Mouse (Mus musculus) spleen, postnatal 36 days (tissue): ENCODE measurements around the gene Ywhaq.
"Not testable (repeated sequence)": the region's sequence is repeated elsewhere in the genome, so short reads cannot be mapped to it uniquely, and the experiment has no call there.

Experiments used
- DNase-seq, 2 experiments: peaks; one replicate each; pipeline ENCODE4 v3.0.0; 2022; ENCODE audit warnings: low spot score in 2 of 2, mixed read lengths in 1 of 2

The Ywhaq gene

DNA sequence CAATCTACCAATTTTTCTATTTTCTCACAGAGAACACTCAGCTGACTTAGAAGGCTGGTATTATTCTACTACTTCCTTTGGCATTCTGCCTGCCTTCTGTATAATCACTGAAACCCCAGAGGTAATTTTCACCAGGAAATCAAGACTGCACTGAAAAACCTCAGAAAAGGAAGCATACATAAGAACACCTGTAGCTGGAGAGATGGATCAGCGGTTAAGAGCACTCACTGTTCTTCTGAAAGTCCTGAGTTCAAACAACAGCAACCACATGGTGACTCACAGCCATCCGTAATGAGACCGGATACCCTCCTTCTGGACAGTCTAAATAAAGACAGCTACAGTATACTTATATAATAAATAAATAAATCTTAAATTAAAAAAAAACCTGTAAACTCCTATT, 7.8 kb downstream of the Ywhaq start:
- DNase-seq = no peak

DNA sequence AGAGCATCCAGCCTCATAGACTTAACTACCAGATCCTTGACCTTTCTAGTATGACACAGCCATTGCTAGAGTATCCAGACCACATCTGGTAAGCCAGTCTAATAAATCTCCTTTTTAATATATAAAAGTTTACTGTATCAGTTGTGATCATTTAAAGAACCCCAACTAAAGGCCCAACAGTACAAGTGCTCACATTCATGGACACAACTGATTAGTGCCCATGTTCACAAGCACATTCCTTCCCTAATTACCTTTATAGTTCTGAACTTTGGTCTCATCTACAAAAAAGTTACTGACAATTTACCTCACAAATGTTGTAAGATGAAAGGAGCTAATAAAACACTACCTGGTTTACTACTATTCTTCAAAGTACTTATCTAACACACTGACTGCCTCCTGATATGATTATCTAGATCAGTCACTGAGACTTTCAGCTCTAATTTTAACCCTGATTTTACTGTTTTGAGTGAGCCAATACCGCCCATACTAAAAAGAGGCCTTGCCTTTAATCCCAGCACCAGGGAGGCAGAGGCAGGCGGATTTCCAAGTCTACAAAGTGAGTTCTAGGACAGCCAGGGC, 8.6 kb downstream of the Ywhaq start:
- DNase-seq = no peak

DNA sequence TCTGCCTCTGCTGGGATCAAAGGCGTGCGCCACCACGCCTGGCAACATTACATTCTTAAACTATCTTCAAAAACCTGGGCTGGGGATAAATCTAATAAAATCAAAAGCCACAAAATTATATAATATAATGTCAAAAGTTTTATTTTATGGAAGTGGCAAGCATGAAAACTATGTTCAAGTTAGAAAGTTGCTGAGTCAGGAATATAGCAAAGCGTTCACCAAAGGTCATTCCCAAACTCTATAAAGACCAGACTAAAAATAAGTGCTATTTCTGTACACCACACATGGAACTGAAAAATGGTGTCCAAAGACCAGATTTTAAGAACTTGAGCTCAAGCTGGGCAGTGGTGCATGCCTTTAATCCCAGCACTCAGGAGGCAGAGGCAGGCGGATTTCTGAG, 14.7 kb downstream of the Ywhaq start:
- no peak for DNase-seq

DNA sequence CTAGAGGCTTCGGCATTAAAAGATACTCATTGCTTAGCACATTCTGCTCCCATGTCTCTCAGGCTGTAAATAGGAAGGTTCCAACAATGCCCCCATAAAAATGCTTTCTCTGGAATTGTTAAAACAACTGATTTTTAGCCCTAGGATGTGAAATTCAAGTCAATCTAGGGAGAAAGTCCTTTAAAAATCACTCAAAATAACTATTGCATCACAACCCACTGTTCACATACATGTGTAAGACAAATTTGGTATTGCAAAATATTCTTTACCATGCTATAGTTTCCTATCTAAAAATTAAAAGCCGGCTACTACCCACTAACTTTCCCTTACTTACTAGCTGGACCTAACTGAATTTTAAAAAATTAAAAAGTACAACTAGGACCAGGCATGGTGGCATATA, 31.2 kb downstream of the Ywhaq start:
- DNase-seq = no peak

DNA sequence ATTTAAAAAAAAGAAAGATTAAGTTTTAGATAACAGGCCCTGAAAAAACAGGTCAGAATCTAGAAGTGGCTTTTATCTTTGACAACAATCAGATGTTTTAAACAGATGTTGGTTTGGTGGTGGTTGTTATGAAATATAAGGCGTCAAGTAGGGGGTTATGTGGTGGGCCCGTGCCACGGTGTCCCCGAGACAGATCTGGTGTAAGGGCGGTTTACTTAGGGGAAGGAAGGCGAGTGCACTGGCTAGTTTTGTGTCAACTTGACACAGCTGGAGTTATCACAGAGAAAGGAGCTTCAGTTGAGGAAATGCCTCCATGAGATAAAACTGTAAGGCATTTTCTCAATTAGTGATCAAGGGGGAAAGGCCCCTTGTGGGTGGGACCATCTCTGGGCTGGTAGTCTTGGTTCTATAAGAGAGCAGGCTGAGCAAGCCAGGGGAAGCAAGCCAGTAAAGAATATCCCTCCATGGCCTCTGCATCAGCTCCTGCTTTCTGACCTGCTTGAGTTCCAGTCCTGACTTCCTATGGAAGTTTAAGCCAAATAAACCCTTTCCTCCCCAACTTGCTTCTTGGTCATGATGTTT, 38.6 kb downstream of the Ywhaq start:
- DNase-seq = not testable (repeated sequence)

DNA sequence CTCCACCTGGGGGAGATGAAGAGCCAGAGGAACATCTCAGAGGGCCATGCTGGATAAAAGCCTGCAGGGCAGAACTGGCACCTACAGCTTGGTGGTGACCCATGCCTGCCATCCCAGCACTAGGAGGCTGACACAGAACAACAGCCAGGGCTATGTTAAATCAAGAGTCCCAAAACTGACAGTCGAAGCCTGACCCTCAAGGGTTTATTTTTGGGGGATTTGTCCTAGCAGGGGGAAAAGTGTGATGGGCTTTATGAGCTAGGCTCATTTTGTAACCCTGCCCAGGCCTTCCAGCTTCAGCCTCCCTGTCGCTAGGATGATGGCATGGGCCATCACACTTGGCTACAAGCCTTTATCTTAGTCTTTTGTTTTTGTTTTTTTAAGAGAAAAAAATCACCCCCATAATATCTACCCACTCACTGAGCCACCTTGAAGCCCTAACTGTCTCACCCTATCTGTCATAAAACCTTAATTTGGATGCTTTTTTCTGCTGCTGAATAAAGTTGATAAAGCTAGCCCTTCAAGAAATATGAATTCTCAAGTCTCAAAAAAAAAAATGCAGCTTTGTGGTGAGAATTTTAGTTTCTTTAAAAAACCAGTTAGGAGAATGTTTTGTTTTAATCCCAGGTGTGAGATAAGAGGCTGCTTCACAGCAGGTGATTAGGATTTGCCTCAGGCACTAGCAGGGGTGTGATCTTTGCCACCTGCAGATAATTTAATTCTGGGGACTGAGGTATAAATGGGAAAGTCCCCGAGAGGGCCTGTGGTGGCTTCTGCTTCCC, 41.9 kb downstream of the Ywhaq start:
- DNase-seq = no peak

DNA sequence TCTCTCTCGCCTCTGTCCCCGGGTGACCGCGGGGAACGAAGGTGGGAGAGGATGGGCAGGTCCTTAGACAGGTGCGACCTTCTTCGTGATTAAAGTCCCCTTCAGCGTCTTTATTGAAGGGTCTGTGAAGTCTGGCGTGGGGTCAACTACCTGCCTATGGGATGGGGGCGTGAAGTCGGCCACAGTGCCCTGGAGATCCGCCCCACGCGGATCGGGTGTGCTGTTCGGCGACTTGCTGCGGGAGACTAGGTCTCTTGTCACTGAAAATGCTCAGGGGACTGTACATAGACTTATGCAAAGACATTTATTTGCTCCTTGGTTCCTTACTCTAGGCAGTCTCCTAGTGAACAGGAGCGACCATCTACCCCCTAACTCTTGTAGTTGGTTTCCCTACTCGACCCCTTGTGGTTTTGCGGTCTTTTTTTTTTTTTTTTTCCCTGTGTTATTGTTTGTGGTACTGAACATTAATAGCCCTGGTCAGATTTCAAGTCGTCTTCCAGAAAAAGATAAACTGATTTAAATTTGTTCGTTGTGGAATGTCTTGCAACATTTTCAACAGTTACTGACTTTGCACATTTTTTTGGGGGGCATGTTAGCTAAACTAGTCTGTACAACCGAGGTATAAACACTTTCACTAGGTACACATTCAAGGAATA, 43.5 kb downstream of the Ywhaq start:
- no peak for DNase-seq

DNA sequence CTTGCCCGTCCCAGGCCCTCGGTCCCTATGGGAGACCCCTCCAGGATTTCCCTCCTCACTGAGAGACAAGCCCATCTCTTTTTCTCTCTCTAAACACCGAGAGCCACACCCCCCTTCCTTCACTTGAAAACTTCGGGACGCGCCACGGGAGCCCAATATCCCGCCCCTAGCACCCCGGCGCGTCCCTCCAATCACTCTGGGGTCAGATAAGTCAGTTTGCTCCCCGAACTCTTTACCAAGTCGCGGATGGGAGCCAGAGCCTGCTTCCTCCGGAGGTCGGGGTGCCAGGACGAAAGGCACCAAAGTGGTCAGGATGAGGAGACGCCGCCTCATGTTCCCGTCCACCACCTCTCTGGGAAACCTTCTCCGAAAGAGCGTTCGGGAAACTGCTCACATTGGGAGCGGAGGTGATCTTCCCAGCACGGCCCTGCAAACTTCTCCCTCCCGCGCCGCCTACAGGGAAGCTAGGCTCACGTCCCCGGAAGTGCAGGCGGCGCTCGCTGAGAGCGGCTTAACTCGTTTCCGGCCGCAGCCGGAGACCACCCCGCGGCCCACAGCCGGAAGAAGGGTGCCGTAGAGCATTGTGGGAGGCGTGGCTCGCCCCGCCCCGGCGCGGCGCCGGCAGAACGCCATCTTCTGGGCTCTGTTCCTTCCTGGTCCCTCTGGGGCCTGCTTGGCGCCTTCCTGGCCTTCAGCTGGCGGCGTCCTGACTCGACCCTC, 44.2 kb downstream of the Ywhaq start, which contains the start of gene Adam17:
Gene Adam17 (minus strand): TSS at position 533 of the 720 bp plus-strand sequence.
- DNase-seq = peak; percentile 96

DNA sequence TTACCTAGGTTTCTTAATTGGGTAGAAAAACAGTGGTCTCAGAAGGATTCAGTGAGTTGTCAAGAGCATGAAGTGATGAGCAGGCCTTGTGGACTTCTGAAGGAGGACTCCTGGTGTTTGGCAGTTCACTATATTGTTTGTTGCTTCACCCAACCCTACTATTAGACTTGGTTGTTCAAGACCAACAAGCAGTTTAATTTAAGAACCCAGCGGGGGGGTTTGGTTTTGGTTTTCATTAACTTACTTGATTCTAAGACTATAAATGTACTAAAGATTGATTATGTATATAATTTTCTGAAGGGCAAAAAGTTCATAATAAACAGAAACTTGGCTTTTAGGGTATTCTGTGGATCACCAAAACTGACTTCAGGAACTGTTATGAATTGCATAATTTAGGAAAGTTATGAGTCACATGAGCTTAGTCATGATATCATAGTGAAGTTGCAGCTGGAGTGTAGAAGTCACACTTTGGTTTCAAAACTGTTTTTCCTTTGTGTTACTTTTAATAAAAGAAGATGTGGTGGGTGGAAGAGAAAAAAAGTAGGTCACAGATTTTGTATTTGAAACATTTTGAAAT, 47.3 kb downstream of the Ywhaq start:
- no peak for DNase-seq

DNA sequence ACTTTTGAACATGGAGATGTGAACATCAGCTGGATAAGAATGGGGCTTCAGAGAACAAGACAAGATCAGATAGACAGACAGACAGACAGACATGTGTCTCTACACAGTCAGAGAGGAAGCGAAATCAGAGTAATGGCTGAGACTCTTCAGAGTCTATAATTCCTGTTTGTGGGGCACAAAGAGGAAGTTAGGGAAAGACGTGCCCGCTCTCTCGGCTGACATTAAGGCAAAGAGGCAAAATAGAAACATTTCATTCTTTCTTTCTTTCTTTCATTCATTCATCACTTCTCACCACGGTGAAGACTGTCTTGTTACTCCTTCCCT, 48.4 kb downstream of the Ywhaq start:
- peak; percentile 41 to 60 for DNase-seq

DNA sequence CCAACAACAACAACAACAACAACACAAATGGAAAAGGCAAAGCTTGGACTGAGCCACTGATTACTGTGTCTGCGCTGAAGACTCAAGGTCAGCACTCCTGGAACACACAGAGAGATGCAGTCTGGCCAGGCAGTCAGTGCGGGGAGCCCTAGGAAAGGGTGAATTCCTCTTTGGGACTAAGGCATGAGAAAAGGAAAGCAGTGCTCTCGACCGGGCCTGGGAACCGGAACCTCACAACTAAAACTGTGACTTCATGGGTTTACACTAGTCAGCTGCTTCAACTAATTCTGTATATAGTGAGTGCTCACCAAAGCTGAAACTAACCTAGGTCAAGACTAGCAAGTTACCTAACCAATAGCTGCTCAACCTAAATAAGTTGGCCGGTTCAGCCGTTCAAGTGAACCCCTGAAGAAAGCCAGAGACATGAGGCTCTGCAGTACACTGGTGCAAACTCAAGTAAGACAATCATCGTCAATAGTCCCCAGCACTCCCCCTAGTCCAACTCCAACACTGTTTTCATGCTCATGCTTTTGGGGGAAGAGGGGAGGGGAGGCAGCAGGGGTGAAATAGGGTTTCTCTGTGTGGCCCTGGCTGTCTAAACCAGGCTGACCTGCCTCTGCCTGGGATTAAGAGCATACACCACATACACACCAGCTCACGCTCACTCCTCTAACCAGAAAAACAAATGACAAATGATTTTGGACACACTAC, 48.9 kb downstream of the Ywhaq start:
- no peak for DNase-seq

DNA sequence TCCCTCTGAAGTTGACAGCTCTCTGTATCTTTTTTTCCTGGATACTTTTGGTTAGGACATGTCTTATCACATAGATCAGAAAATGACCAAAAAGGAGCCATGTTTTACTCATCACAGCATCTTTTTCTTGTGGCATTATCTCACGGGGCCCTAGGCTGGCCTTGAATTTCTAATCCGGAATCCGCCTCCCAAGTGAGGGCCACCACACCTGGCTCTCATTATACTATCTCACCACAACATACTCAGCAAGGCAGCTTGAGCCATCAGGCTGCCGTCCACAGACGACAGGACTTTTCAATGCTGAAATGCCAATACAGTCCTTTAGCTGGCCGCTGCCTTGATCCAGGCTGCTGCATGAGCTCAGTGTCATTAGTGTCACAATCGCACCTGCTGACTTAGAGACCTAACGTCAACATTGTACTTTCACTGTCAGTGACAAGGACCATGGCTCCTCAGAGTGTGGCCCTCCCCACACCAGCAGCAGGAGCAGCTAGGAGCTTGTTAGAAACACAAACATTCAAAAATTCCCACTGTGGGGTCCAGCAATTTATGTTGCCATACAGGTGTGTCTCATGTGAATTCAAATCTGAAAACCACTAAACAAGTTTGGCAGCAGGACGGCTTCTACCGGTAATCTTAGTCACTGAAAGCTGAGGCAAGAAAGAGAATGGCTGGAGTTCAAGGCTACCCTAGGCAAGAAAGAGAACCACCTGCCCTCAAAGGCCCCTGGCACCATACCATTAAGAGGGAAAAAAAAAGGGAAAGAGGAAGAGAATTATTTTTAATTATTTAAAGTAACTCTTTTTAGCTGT, 52.6 kb downstream of the Ywhaq start:
- DNase-seq = no peak

DNA sequence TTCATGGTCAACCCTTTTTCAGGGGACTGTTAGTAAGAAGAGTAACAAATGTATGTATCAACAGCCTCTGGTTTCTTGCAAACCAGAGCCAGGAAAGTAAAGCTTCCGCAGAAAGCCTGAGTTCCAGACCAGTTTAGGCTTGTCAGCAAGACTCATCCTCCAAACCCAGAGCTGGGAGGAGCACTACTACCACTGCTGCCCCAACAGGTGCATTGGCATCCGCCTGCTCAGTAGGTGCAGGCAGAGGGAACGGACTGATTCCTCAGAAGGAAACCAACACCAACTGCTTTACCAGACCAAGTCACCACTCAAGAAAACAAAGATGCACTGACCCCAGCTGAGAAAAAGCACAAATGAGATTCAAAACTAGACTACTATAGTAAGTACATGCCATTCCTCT, 54.2 kb downstream of the Ywhaq start:
- DNase-seq = no peak

DNA sequence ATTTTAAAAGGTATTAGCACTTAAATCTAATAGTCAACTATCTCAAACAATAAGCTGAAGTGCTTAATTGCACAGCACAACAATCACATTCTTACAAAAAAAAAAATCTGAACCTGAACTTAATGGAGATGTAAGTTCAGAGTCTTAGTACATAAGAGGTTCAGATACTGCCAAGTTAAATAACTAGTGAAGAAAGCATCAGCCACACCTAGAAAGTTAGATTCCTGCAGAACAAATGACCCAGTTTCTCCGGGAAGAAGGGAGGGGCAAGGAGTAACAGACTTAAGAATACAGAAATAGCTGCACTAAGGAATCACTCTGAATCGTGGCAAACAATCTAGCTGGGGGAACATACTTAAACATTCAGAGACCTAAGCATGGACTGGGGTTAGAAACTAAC, 54.8 kb downstream of the Ywhaq start:
- no peak for DNase-seq

DNA sequence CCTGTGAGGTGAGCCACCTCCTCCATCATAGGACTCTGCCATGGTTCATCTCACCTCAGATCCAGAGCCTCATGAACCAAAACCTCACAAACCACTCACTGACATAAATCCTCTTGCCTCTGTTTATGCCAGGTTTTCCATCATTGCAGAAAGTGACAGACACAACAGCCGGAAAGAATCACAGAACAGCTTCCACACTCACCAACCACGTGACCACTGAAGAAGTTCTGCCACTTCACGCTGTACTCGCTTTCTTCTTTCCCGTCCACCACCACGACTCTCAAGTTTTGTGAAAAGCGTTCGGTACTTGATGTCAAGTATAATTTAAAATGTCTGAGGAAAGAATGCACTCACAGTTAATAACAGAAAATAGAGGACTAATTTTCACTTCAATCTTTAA, 63.8 kb downstream of the Ywhaq start:
- no peak for DNase-seq

DNA sequence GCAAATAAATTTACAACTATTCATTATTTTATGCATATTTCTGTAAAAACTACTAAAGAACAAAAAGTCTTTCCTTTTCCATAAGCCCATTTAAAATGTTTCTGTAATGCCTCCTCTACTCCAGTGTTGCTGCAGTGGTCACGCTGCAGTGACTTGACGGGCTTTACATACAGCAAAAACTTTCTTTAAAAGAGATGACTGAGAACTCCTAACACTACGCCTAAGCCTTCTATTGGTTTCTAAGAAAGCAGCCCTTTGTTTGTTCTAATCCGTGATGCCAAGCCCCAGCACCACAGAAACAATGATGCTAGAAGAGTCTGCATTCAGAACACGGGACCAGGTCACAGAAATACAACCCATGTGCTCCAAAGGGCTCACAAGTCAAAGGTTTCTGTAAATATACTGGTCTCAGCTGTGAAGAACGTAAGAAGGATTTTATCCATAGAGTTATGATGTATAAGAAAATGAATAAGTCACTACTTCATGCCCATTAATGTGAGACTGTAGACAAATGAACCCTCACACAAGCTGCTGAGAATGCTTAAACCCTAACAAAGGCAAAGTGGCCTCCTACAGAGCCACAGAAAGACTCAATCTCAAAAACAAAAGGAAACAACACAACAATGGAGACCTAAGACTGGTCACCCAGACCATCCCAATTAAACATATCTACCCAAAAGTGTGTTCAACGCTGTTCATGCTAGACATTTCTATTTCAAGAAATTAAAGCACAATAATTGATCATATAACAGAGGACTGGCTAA, 67.1 kb downstream of the Ywhaq start:
- no peak for DNase-seq

DNA sequence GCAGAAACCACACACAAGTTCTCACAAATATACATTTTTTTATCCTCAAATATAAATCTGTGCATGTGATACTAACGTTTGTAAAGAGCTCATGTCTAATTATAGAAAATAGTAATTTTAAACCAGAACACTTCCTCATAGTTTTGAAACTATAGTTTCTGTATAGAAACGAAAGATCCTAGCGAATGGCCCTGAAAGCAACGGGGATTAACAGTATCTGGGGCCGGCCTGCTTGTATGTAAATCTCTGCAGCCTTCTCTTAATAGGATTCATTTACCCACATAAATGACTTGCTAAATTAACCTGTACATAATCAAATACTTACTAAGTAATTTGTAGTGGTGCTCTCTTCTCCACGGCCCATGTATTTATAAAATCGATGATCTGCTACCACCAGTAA, 70.5 kb downstream of the Ywhaq start:
- DNase-seq = no peak

DNA sequence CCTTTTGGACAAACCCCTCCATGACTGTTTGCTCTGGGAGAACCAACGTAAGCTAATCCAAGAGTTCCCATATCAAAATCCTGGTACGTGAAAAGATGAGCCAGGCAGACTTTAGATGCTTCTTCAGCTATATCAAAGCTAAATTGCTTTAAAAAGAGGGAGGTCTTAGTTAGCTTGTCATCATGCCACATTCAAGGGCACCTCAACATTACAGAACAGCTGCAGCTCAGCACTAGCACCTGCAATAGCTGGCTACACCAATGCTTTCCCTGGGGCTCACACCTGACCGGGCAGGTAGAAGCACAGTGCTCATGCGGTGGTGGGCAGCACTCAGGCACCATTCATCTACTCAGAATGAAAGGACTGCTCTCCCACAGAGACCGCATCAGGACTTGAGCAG, 76.8 kb downstream of the Ywhaq start:
- no peak for DNase-seq
